Mouse (Mus musculus): ENCODE data around the gene Baz2b. TPM values are rescaled to one million over a fixed set of nuclear protein-coding genes. Genes with fewer than 3 reads are reported as not detected.

Baz2b gene
- polyA plus RNA-seq, 1 experiment from 2014 or later, result 108 TPM

GRCm38 (mm10) chr2:60133072-60133471 lies 76.6 kb downstream of the Baz2b start:
- WGBS, result 74% methylated on average over 2 of the region's 2 CpGs
- no peaks in the 10 kb centered on the region for H3K9me3 ChIP-seq (ENCODE audit: control insufficient read depth, low read length)
- no peak for ATAC-seq (ENCODE audit: low FRiP score)

GRCm38 (mm10) chr2:60132269-60133042 lies 77.2 kb downstream of the Baz2b start:
- Histone ChIP-seq H3K9me3 (ENCODE audit: control insufficient read depth, low read length) (no peaks in the 10 kb centered on the region), H3K4me1 (replicated peaks; ENCODE audit: control insufficient read depth, insufficient read depth, low read length) (no peaks in the 10 kb centered on the region), H3K4me3 (ENCODE audit: low read depth, low read length) (no peak overlapping the region), H3K36me3 (ENCODE audit: control insufficient read depth, insufficient read depth, low read length) (no peaks in the 10 kb centered on the region), H3K27me3 (ENCODE audit: control insufficient read depth, insufficient read depth, low read length) (no peaks in the 10 kb centered on the region), H3K4me2 (replicated peaks; ENCODE audit: low read depth, low read length) (no peak overlapping the region), H3K9ac (ENCODE audit: low read depth, low read length) (no peak overlapping the region), H3K27ac (ENCODE audit: low read depth, low read length) (no peak overlapping the region)
- DNase-seq (ENCODE audit: low spot score), result no peak
- WGBS, result 74% methylated on average over 10 of the region's 10 CpGs
- ATAC-seq (ENCODE audit: low FRiP score), result no peak

More at GRCm38 (mm10) chr2:60133072-60133471, 76.6 kb downstream of the Baz2b start:
- DNase-seq (ENCODE audit: low spot score), result no peak
- no peaks in the 10 kb centered on the region for H3K36me3 ChIP-seq (ENCODE audit: control insufficient read depth, insufficient read depth, low read length)
- H3K27ac ChIP-seq (ENCODE audit: low read depth, low read length), result no peak overlapping the region
- no peak overlapping the region for H3K4me3 ChIP-seq (ENCODE audit: low read depth, low read length)
- H3K4me1 ChIP-seq (replicated peaks; ENCODE audit: control insufficient read depth, insufficient read depth, low read length), result no peaks in the 10 kb centered on the region
- no peak overlapping the region for H3K9ac ChIP-seq (ENCODE audit: low read depth, low read length)
- no peaks in the 10 kb centered on the region for H3K27me3 ChIP-seq (ENCODE audit: control insufficient read depth, insufficient read depth, low read length)
- H3K4me2 ChIP-seq (replicated peaks; ENCODE audit: low read depth, low read length), result no peak overlapping the region

- 95% methylated on average over 7 of the region's 7 CpGs for WGBS
- ATAC-seq (ENCODE audit: low FRiP score), result no peak
- H3K27me3 ChIP-seq (ENCODE audit: control insufficient read depth, insufficient read depth, low read length), result no peaks in the 10 kb centered on the region
- no peak overlapping the region for H3K27ac ChIP-seq (ENCODE audit: low read depth, low read length)
- H3K4me3 ChIP-seq (ENCODE audit: low read depth, low read length), result no peak overlapping the region
- H3K4me2 ChIP-seq (replicated peaks; ENCODE audit: low read depth, low read length), result no peak overlapping the region
- H3K9ac ChIP-seq (ENCODE audit: low read depth, low read length), result no peak overlapping the region
- no peaks in the 10 kb centered on the region for H3K9me3 ChIP-seq (ENCODE audit: control insufficient read depth, low read length)
- no peaks in the 10 kb centered on the region for H3K4me1 ChIP-seq (replicated peaks; ENCODE audit: control insufficient read depth, insufficient read depth, low read length)
- no peak for DNase-seq (ENCODE audit: low spot score)
- H3K36me3 ChIP-seq (ENCODE audit: control insufficient read depth, insufficient read depth, low read length), result no peaks in the 10 kb centered on the region
Observed at GRCm38 (mm10) chr2:60128631-60129030, 81.0 kb downstream of the Baz2b start.

- H3K9ac ChIP-seq (ENCODE audit: low read depth, low read length), result no peak overlapping the region
- no peaks in the 10 kb centered on the region for H3K9me3 ChIP-seq (ENCODE audit: control insufficient read depth, low read length)
- 5% methylated on average over 7 of the region's 7 CpGs for WGBS
- H3K27me3 ChIP-seq (ENCODE audit: control insufficient read depth, insufficient read depth, low read length), result no peaks in the 10 kb centered on the region
- 0 out of 2 replicates have a peak, but pooled peaks cover 3% of the 10 kb centered on the region for H3K4me1 ChIP-seq (replicated peaks; ENCODE audit: control insufficient read depth, insufficient read depth, low read length)
- no peak overlapping the region for H3K27ac ChIP-seq (ENCODE audit: low read depth, low read length)
- no peaks in the 10 kb centered on the region for H3K36me3 ChIP-seq (ENCODE audit: control insufficient read depth, insufficient read depth, low read length)
- H3K4me2 ChIP-seq (replicated peaks; ENCODE audit: low read depth, low read length), result peak overlapping the region; percentile 65
- H3K4me3 ChIP-seq (ENCODE audit: low read depth, low read length), result 0 out of 2 replicates have a peak overlapping the region, but pooled peaks have one; percentile 1
- DNase-seq (ENCODE audit: low spot score) (peak; percentile 74), ATAC-seq (ENCODE audit: low FRiP score) (peak; percentile 63; the same call in 1 of the 2 replicates)
Observed at GRCm38 (mm10) chr2:60126831-60127230, 82.8 kb downstream of the Baz2b start.

GRCm38 (mm10) chr2:60126292-60126691 lies 83.3 kb downstream of the Baz2b start:
- peak overlapping the region; percentile 99 for H3K9ac ChIP-seq (ENCODE audit: low read depth, low read length)
- H3K4me1 ChIP-seq (replicated peaks; ENCODE audit: control insufficient read depth, insufficient read depth, low read length), result peaks cover 3% of the 10 kb centered on the region; the same call in 1 of the 2 replicates
- H3K4me3 ChIP-seq (ENCODE audit: low read depth, low read length), result peak overlapping the region; percentile 90
- ATAC-seq (ENCODE audit: low FRiP score) (no peak), DNase-seq (ENCODE audit: low spot score) (peak; percentile 39)
- no peak overlapping the region; the same call in 1 of the 2 replicates for H3K27ac ChIP-seq (ENCODE audit: low read depth, low read length)
- H3K9me3 ChIP-seq (ENCODE audit: control insufficient read depth, low read length), result no peaks in the 10 kb centered on the region
- no peaks in the 10 kb centered on the region for H3K27me3 ChIP-seq (ENCODE audit: control insufficient read depth, insufficient read depth, low read length)
- H3K4me2 ChIP-seq (replicated peaks; ENCODE audit: low read depth, low read length), result peak overlapping the region; percentile 65
- no peaks in the 10 kb centered on the region for H3K36me3 ChIP-seq (ENCODE audit: control insufficient read depth, insufficient read depth, low read length)
- 5% methylated on average over 8 of the region's 8 CpGs for WGBS

- peak; percentile 73 for ATAC-seq (ENCODE audit: low FRiP score)
- H3K9ac ChIP-seq (ENCODE audit: low read depth, low read length), result peak overlapping the region; percentile 99
- WGBS, result under 1% methylated on average over 33 of the region's 83 CpGs
- no peaks in the 10 kb centered on the region for H3K36me3 ChIP-seq (ENCODE audit: control insufficient read depth, insufficient read depth, low read length)
- no peaks in the 10 kb centered on the region for H3K9me3 ChIP-seq (ENCODE audit: control insufficient read depth, low read length)
- H3K27me3 ChIP-seq (ENCODE audit: control insufficient read depth, insufficient read depth, low read length), result no peaks in the 10 kb centered on the region
- H3K4me3 ChIP-seq (ENCODE audit: low read depth, low read length), result peak overlapping the region; percentile 90
- peak; percentile 80 for DNase-seq (ENCODE audit: low spot score)
- H3K4me2 ChIP-seq (replicated peaks; ENCODE audit: low read depth, low read length), result peak overlapping the region; percentile 65
- peaks cover 3% of the 10 kb centered on the region; the same call in 1 of the 2 replicates for H3K4me1 ChIP-seq (replicated peaks; ENCODE audit: control insufficient read depth, insufficient read depth, low read length)
- H3K27ac ChIP-seq (ENCODE audit: low read depth, low read length), result peak overlapping the region; percentile 100
Observed at GRCm38 (mm10) chr2:60125049-60126004, 84.3 kb downstream of the Baz2b start.

- Histone ChIP-seq H3K9ac (ENCODE audit: low read depth, low read length) (peak overlapping the region; percentile 99), H3K27ac (ENCODE audit: low read depth, low read length) (peak overlapping the region; percentile 100), H3K27me3 (ENCODE audit: control insufficient read depth, insufficient read depth, low read length) (no peaks in the 10 kb centered on the region), H3K36me3 (ENCODE audit: control insufficient read depth, insufficient read depth, low read length) (no peaks in the 10 kb centered on the region), H3K4me1 (replicated peaks; ENCODE audit: control insufficient read depth, insufficient read depth, low read length) (peaks cover 3% of the 10 kb centered on the region; the same call in 1 of the 2 replicates), H3K9me3 (ENCODE audit: control insufficient read depth, low read length) (no peaks in the 10 kb centered on the region), H3K4me3 (ENCODE audit: low read depth, low read length) (peak overlapping the region; percentile 90), H3K4me2 (replicated peaks; ENCODE audit: low read depth, low read length) (peak overlapping the region; percentile 37)
- ATAC-seq (ENCODE audit: low FRiP score) (peak; percentile 68), DNase-seq (ENCODE audit: low spot score) (peak; percentile 78)
- under 1% methylated on average over 18 of the region's 47 CpGs for WGBS
Observed at GRCm38 (mm10) chr2:60124648-60125048, 85.0 kb downstream of the Baz2b start.

- Histone ChIP-seq H3K4me2 (replicated peaks; ENCODE audit: low read depth, low read length) (peak overlapping the region; percentile 37), H3K9ac (ENCODE audit: low read depth, low read length) (peak overlapping the region; percentile 99), H3K27me3 (ENCODE audit: control insufficient read depth, insufficient read depth, low read length) (no peaks in the 10 kb centered on the region), H3K36me3 (ENCODE audit: control insufficient read depth, insufficient read depth, low read length) (no peaks in the 10 kb centered on the region), H3K4me3 (ENCODE audit: low read depth, low read length) (peak overlapping the region; percentile 90), H3K27ac (ENCODE audit: low read depth, low read length) (peak overlapping the region; percentile 100), H3K9me3 (ENCODE audit: control insufficient read depth, low read length) (no peaks in the 10 kb centered on the region), H3K4me1 (replicated peaks; ENCODE audit: control insufficient read depth, insufficient read depth, low read length) (peaks cover 3% of the 10 kb centered on the region; the same call in 1 of the 2 replicates)
- ATAC-seq (ENCODE audit: low FRiP score) (no peak), DNase-seq (ENCODE audit: low spot score) (no peak)
- WGBS, result 4% methylated on average over 13 of the region's 13 CpGs
Observed at GRCm38 (mm10) chr2:60123911-60124647, 85.6 kb downstream of the Baz2b start.
